Mouse (Mus musculus): ENCODE results near the gene Lrrn3. TPM values are rescaled to one million over a fixed set of nuclear protein-coding genes. Genes with fewer than 3 reads are reported as not detected.

Gene Lrrn3
- polyA plus RNA-seq, 1 experiment, result 0.13 TPM

GRCm38 (mm10) chr12:41425101-41425679 is 61.0 kb downstream of the Lrrn3 start:
- Histone ChIP-seq H3K79me2 (ENCODE audit: control insufficient read depth, insufficient read depth) (no peaks in the 10 kb centered on the region), H3ac (ENCODE audit: control insufficient read depth, insufficient read length) (no peak overlapping the region), H3K36me3 (ENCODE audit: control insufficient read depth, insufficient read depth) (no peaks in the 10 kb centered on the region), H3K4me2 (ENCODE audit: low read depth) (no peak overlapping the region), H3K27me3 (ENCODE audit: control insufficient read depth, insufficient read depth, insufficient read length) (no peaks in the 10 kb centered on the region), H3K4me3 (no peak overlapping the region)
- TF ChIP-seq USF1 (IDR thresholded peaks at IDR 0.05; ENCODE audit: low read depth), result no peak
- no peak for TF ChIP-seq SRF (IDR thresholded peaks at IDR 0.05; ENCODE audit: control insufficient read depth, insufficient read length, low read depth)
- no peak for TF ChIP-seq TCF12 (IDR thresholded peaks at IDR 0.05; ENCODE audit: insufficient read depth, poor library complexity, severe bottlenecking)
- no peak for TF ChIP-seq CEBPB (IDR thresholded peaks at IDR 0.05; ENCODE audit: insufficient read depth, poor library complexity, severe bottlenecking)
- no peak for TF ChIP-seq MAX (IDR thresholded peaks at IDR 0.05; ENCODE audit: low read depth)
- no peak for TF ChIP-seq POLR2AphosphoS2 (IDR thresholded peaks at IDR 0.05; ENCODE audit: insufficient read length, low read depth)
- no peak for TF ChIP-seq MYOG (IDR thresholded peaks at IDR 0.05; ENCODE audit: control insufficient read depth in 1 of 3, insufficient read depth in 1 of 3, insufficient read length in 2 of 3, low read depth in 2 of 3)

GRCm38 (mm10) chr12:41417961-41418360 is 68.3 kb downstream of the Lrrn3 start:
- no peaks in the 10 kb centered on the region for H3K27me3 ChIP-seq (ENCODE audit: control insufficient read depth, insufficient read depth, insufficient read length)
- no peak overlapping the region for H3K4me3 ChIP-seq
- H3ac ChIP-seq (ENCODE audit: control insufficient read depth, insufficient read length), result no peak overlapping the region
- H3K79me2 ChIP-seq (ENCODE audit: control insufficient read depth, insufficient read depth), result no peaks in the 10 kb centered on the region
- H3K36me3 ChIP-seq (ENCODE audit: control insufficient read depth, insufficient read depth), result no peaks in the 10 kb centered on the region
- no peak overlapping the region for H3K4me2 ChIP-seq (ENCODE audit: low read depth)
- TF ChIP-seq POLR2A (IDR thresholded peaks at IDR 0.05; ENCODE audit: insufficient read length, low read depth) (no peak), TCF12 (IDR thresholded peaks at IDR 0.05; ENCODE audit: insufficient read depth, poor library complexity, severe bottlenecking) (no peak), TCF3 (IDR thresholded peaks at IDR 0.05; ENCODE audit: insufficient read length, low read depth) (no peak), REST (IDR thresholded peaks at IDR 0.05; ENCODE audit: insufficient read depth, insufficient read length) (no peak), POLR2AphosphoS2 (IDR thresholded peaks at IDR 0.05; ENCODE audit: insufficient read length, low read depth) (no peak), USF1 (IDR thresholded peaks at IDR 0.05; ENCODE audit: low read depth) (no peak), MYOG (IDR thresholded peaks at IDR 0.05; ENCODE audit: control insufficient read depth in 1 of 3, insufficient read depth in 1 of 3, insufficient read length in 2 of 3, low read depth in 2 of 3) (no peak), E2F4 (IDR thresholded peaks at IDR 0.05; ENCODE audit: insufficient read depth) (no peak), CEBPB (IDR thresholded peaks at IDR 0.05; ENCODE audit: insufficient read depth, poor library complexity, severe bottlenecking) (no peak), MAX (IDR thresholded peaks at IDR 0.05; ENCODE audit: low read depth) (no peak), MYOD1 (IDR thresholded peaks at IDR 0.05; ENCODE audit: control insufficient read depth in 1 of 3, insufficient read length in 2 of 3, low read depth in 2 of 3) (no peak), SRF (IDR thresholded peaks at IDR 0.05; ENCODE audit: control insufficient read depth, insufficient read length, low read depth) (no peak)

- no peaks in the 10 kb centered on the region for H3K79me2 ChIP-seq (ENCODE audit: control insufficient read depth, insufficient read depth)
- no peak overlapping the region for H3K4me2 ChIP-seq (ENCODE audit: low read depth)
- H3K36me3 ChIP-seq (ENCODE audit: control insufficient read depth, insufficient read depth), result no peaks in the 10 kb centered on the region
- H3ac ChIP-seq (ENCODE audit: control insufficient read depth, insufficient read length), result no peak overlapping the region
- no peaks in the 10 kb centered on the region for H3K27me3 ChIP-seq (ENCODE audit: control insufficient read depth, insufficient read depth, insufficient read length)
- no peak for TF ChIP-seq MAX (IDR thresholded peaks at IDR 0.05; ENCODE audit: low read depth)
- no peak for TF ChIP-seq TCF3 (IDR thresholded peaks at IDR 0.05; ENCODE audit: insufficient read length, low read depth)
- TF ChIP-seq POLR2A (IDR thresholded peaks at IDR 0.05; ENCODE audit: insufficient read length, low read depth), result no peak
- TF ChIP-seq USF1 (IDR thresholded peaks at IDR 0.05; ENCODE audit: low read depth), result no peak
- no peak for TF ChIP-seq POLR2AphosphoS2 (IDR thresholded peaks at IDR 0.05; ENCODE audit: insufficient read length, low read depth)
- no peak for TF ChIP-seq MYOD1 (IDR thresholded peaks at IDR 0.05; ENCODE audit: control insufficient read depth in 1 of 3, insufficient read length in 2 of 3, low read depth in 2 of 3)
- no peak overlapping the region for H3K4me3 ChIP-seq
These were observed 69.1 kb downstream of the Lrrn3 start for GRCm38 (mm10) chr12:41417099-41417498.

GRCm38 (mm10) chr12:41416635-41417034 is 69.6 kb downstream of the Lrrn3 start:
- Histone ChIP-seq H3K36me3 (ENCODE audit: control insufficient read depth, insufficient read depth) (no peaks in the 10 kb centered on the region), H3K27me3 (ENCODE audit: control insufficient read depth, insufficient read depth, insufficient read length) (no peaks in the 10 kb centered on the region), H3K4me3 (no peak overlapping the region), H3ac (ENCODE audit: control insufficient read depth, insufficient read length) (no peak overlapping the region), H3K4me2 (ENCODE audit: low read depth) (no peak overlapping the region), H3K79me2 (ENCODE audit: control insufficient read depth, insufficient read depth) (no peaks in the 10 kb centered on the region)
- TF ChIP-seq CEBPB (IDR thresholded peaks at IDR 0.05; ENCODE audit: insufficient read depth, poor library complexity, severe bottlenecking) (no peak), MAX (IDR thresholded peaks at IDR 0.05; ENCODE audit: low read depth) (no peak), POLR2A (IDR thresholded peaks at IDR 0.05; ENCODE audit: insufficient read length, low read depth) (no peak), TCF3 (IDR thresholded peaks at IDR 0.05; ENCODE audit: insufficient read length, low read depth) (no peak), E2F4 (IDR thresholded peaks at IDR 0.05; ENCODE audit: insufficient read depth) (no peak), MYOG (IDR thresholded peaks at IDR 0.05; ENCODE audit: control insufficient read depth in 1 of 3, insufficient read depth in 1 of 3, insufficient read length in 2 of 3, low read depth in 2 of 3) (no peak), USF1 (IDR thresholded peaks at IDR 0.05; ENCODE audit: low read depth) (no peak), POLR2AphosphoS2 (IDR thresholded peaks at IDR 0.05; ENCODE audit: insufficient read length, low read depth) (no peak), REST (IDR thresholded peaks at IDR 0.05; ENCODE audit: insufficient read depth, insufficient read length) (no peak), MYOD1 (IDR thresholded peaks at IDR 0.05; ENCODE audit: control insufficient read depth in 1 of 3, insufficient read length in 2 of 3, low read depth in 2 of 3) (no peak), SRF (IDR thresholded peaks at IDR 0.05; ENCODE audit: control insufficient read depth, insufficient read length, low read depth) (no peak), TCF12 (IDR thresholded peaks at IDR 0.05; ENCODE audit: insufficient read depth, poor library complexity, severe bottlenecking) (no peak)

- TF ChIP-seq POLR2A (IDR thresholded peaks at IDR 0.05; ENCODE audit: insufficient read length, low read depth) (no peak), CEBPB (IDR thresholded peaks at IDR 0.05; ENCODE audit: insufficient read depth, poor library complexity, severe bottlenecking) (no peak), SRF (IDR thresholded peaks at IDR 0.05; ENCODE audit: control insufficient read depth, insufficient read length, low read depth) (no peak), E2F4 (IDR thresholded peaks at IDR 0.05; ENCODE audit: insufficient read depth) (no peak), POLR2AphosphoS2 (IDR thresholded peaks at IDR 0.05; ENCODE audit: insufficient read length, low read depth) (no peak), REST (IDR thresholded peaks at IDR 0.05; ENCODE audit: insufficient read depth, insufficient read length) (no peak), MYOD1 (IDR thresholded peaks at IDR 0.05; ENCODE audit: control insufficient read depth in 1 of 3, insufficient read length in 2 of 3, low read depth in 2 of 3) (no peak), TCF3 (IDR thresholded peaks at IDR 0.05; ENCODE audit: insufficient read length, low read depth) (no peak), MYOG (IDR thresholded peaks at IDR 0.05; ENCODE audit: control insufficient read depth in 1 of 3, insufficient read depth in 1 of 3, insufficient read length in 2 of 3, low read depth in 2 of 3) (no peak), USF1 (IDR thresholded peaks at IDR 0.05; ENCODE audit: low read depth) (no peak), TCF12 (IDR thresholded peaks at IDR 0.05; ENCODE audit: insufficient read depth, poor library complexity, severe bottlenecking) (no peak), MAX (IDR thresholded peaks at IDR 0.05; ENCODE audit: low read depth) (no peak)
- H3ac ChIP-seq (ENCODE audit: control insufficient read depth, insufficient read length), result no peak overlapping the region
- no peaks in the 10 kb centered on the region for H3K27me3 ChIP-seq (ENCODE audit: control insufficient read depth, insufficient read depth, insufficient read length)
- H3K4me2 ChIP-seq (ENCODE audit: low read depth), result no peak overlapping the region
- no peaks in the 10 kb centered on the region for H3K79me2 ChIP-seq (ENCODE audit: control insufficient read depth, insufficient read depth)
- no peaks in the 10 kb centered on the region for H3K36me3 ChIP-seq (ENCODE audit: control insufficient read depth, insufficient read depth)
- no peak overlapping the region for H3K4me3 ChIP-seq
These were observed 76.8 kb downstream of the Lrrn3 start for GRCm38 (mm10) chr12:41409431-41409830.
